Mouse (Mus musculus) forebrain, embryonic 16.5 days (tissue): Measurements from ENCODE around the gene Ggta1. TPM values are rescaled to one million over a fixed set of nuclear protein-coding genes. Genes with fewer than 3 reads are reported as not detected.

ENCODE experiments used
- ATAC-seq: fragments of 200-750 bp; cut with Nextera tagmentation; 2 replicates; pipeline ENCODE4 v1.8.0; 2017; ENCODE audit warnings: mild to moderate bottlenecking, moderate library complexity
- H3K27ac ChIP-seq: fragments of 300-500 bp; sonication (generic); 2 replicates; pipeline ENCODE4 v1.5.1; 2014; ENCODE audit warnings: low read length, control low read depth
- H3K27me3 ChIP-seq: fragments of 300-500 bp; sonication (generic); replicated peaks from 2 replicates; pipeline ENCODE4 v1.6.1; 2014; ENCODE audit warnings: low read length; ENCODE audit not compliant: control insufficient read depth, insufficient read depth
- H3K36me3 ChIP-seq: fragments of 300-500 bp; sonication (generic); 2 replicates; pipeline ENCODE4 v1.6.1; 2014; ENCODE audit not compliant: control insufficient read depth, insufficient read depth
- H3K4me1 ChIP-seq: fragments of 300-500 bp; sonication (generic); replicated peaks from 2 replicates; pipeline ENCODE4 v1.6.1; 2014; ENCODE audit warnings: low read length; ENCODE audit not compliant: control insufficient read depth, insufficient read depth
- H3K4me2 ChIP-seq: fragments of 300-500 bp; sonication (generic); 2 replicates; pipeline ENCODE4 v1.6.1; 2014; ENCODE audit warnings: mild to moderate bottlenecking, low read length, control low read depth
- H3K4me3 ChIP-seq: fragments of 300-500 bp; sonication (generic); replicated peaks from 2 replicates; pipeline ENCODE4 v1.5.1; 2014; ENCODE audit warnings: mild to moderate bottlenecking, low read length, control low read depth
- H3K9ac ChIP-seq: fragments of 300-500 bp; sonication (generic); replicated peaks from 2 replicates; pipeline ENCODE4 v1.6.1; 2014; ENCODE audit warnings: low read depth, low read length, control low read depth
- H3K9me3 ChIP-seq: fragments of 300-500 bp; sonication (generic); 2 replicates; pipeline ENCODE4 v1.6.1; 2016; ENCODE audit warnings: low read length; ENCODE audit not compliant: control insufficient read depth
- WGBS: fragments of 180-500 bp; shearing (Covaris S2); extraction: QIAGEN DNeasy Blood & Tissue Kit; methylation state at CpG from one replicate; pipeline ENCODE4 v1.1.7; 2014; 5-methylcytosine and 5-hydroxymethylcytosine counted together
- polyA plus RNA-seq: library from polyadenylated mRNA; unstranded; fragments of >200 nt; fragmentation: Nextera tagmentation; extraction: Ambion mirVana; gene quantifications from 2 replicates; pipeline ENCODE4 v1.2.1, GENCODE M21; 2015

Gene Ggta1
- polyA plus RNA-seq, 1 experiment from 2014 or later, result 4.1 TPM

- no peak overlapping the region for H3K27ac ChIP-seq
- no peak overlapping the region for H3K9ac ChIP-seq
- no peaks in the 10 kb centered on the region for H3K27me3 ChIP-seq
- 66% methylated on average over 9 of the region's 9 CpGs for WGBS
- no peaks in the 10 kb centered on the region for H3K36me3 ChIP-seq
- no peak overlapping the region for H3K4me3 ChIP-seq
- H3K4me1 ChIP-seq, result no peaks in the 10 kb centered on the region
- H3K9me3 ChIP-seq, result no peaks in the 10 kb centered on the region
- ATAC-seq, result no peak
- H3K4me2 ChIP-seq, result no peak overlapping the region
These were observed 77.6 kb downstream of the Ggta1 start for GRCm38 (mm10) chr2:35385441-35385871.

DNA sequence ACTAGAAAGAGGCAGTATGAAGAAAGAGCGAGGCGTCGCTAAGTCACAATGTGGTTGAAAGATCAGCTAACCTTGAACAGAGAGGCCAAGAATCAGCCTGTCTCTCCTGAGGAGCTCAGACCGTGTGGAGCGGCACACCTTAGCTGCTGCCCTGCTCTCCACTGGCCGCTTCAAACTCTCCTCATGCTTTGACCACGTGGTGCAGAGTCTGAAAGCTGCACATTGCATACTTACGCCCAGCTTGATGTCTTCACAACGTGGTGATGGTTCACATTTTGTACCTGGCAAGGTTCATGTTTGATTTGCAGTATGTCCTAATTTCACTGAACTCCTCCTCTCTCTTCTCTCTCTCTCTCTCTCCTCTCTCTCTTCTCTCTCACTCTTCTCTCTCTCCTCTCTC, 83.7 kb downstream of the Ggta1 start:
- 70% methylated on average over 9 of the region's 9 CpGs for WGBS
- Histone ChIP-seq H3K4me2 (no peak overlapping the region), H3K4me1 (no peaks in the 10 kb centered on the region), H3K27ac (no peak overlapping the region), H3K27me3 (no peaks in the 10 kb centered on the region), H3K9ac (no peak overlapping the region), H3K36me3 (no peaks in the 10 kb centered on the region), H3K9me3 (no peaks in the 10 kb centered on the region), H3K4me3 (no peak overlapping the region)
- ATAC-seq, result no peak

GRCm38 (mm10) chr2:35377600-35377999, 85.4 kb downstream of the Ggta1 start:
- Histone ChIP-seq H3K9ac (no peak overlapping the region), H3K36me3 (no peaks in the 10 kb centered on the region), H3K4me1 (no peaks in the 10 kb centered on the region), H3K27me3 (no peaks in the 10 kb centered on the region), H3K9me3 (no peaks in the 10 kb centered on the region), H3K27ac (no peak overlapping the region), H3K4me3 (no peak overlapping the region), H3K4me2 (no peak overlapping the region)
- no peak for ATAC-seq
- WGBS, result 88% methylated on average over 6 of the region's 6 CpGs

DNA sequence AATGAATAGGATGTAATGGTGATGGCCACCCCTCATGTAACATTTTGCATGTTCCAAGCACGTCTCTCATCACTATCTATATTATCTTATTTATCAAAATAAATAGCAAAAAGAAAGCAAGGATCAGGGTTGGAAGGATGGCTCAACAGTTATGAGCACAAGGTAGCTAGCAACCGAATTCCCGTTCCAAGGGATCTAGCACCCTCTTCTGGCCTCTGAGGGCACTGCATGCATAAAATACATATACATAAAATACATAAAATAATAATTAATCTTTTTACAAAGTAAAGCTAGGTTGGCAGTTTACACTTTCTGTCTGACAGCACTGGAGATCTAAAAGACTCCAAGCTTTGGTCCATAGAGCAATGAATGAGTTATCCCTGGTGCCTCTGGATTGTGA, 90.0 kb downstream of the Ggta1 start:
- Histone ChIP-seq H3K36me3 (no peaks in the 10 kb centered on the region), H3K4me2 (no peak overlapping the region), H3K27me3 (no peaks in the 10 kb centered on the region), H3K9ac (no peak overlapping the region), H3K27ac (no peak overlapping the region), H3K4me3 (no peak overlapping the region), H3K9me3 (no peaks in the 10 kb centered on the region), H3K4me1 (no peaks in the 10 kb centered on the region)
- no peak for ATAC-seq
- WGBS, result 13% methylated on average over 3 of the region's 3 CpGs

GRCm38 (mm10) chr2:35370686-35371085, 92.3 kb downstream of the Ggta1 start:
- H3K27ac ChIP-seq, result no peak overlapping the region
- H3K9ac ChIP-seq, result no peak overlapping the region
- no peaks in the 10 kb centered on the region for H3K36me3 ChIP-seq
- no peaks in the 10 kb centered on the region for H3K4me1 ChIP-seq
- no peak overlapping the region for H3K4me3 ChIP-seq
- ATAC-seq, result no peak
- H3K4me2 ChIP-seq, result no peak overlapping the region
- no peaks in the 10 kb centered on the region for H3K9me3 ChIP-seq
- H3K27me3 ChIP-seq, result no peaks in the 10 kb centered on the region

DNA sequence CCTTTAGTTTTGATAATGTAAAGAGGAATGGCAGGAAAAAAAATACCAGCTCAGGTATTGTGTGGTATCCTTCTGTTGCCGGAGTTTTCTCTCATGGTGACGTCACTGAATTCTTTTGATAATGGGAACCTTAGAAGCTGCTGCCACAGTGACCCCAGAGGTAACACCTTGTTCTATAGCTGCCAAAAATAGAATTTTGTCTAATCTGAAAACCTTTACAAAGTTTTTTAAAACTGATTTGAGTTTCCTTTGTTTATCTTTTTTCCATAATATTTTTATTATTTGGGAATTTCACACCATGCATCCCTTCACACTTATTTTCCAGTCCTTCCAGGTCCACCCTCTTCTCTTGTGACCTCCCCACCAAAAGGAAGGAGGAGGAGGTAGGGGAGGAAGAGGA, 95.4 kb downstream of the Ggta1 start, which contains the start of gene 4930568D16Rik:
TSS of gene 4930568D16Rik (minus strand) at position 101 of the 400 bp plus-strand sequence.
- no peaks in the 10 kb centered on the region for H3K4me1 ChIP-seq
- H3K36me3 ChIP-seq, result no peaks in the 10 kb centered on the region
- H3K9ac ChIP-seq, result no peak within 1 kb of the TSS
- WGBS, result 78% methylated on average over 2 of the region's 2 CpGs
- peaks cover 3% of the 10 kb centered on the region; the same call in 1 of the 2 replicates for H3K9me3 ChIP-seq
- no peaks in the 10 kb centered on the region for H3K27me3 ChIP-seq
- ATAC-seq, result no peak
- no peak within 1 kb of the TSS for H3K4me2 ChIP-seq
- no peak within 1 kb of the TSS for H3K4me3 ChIP-seq
- no peak within 1 kb of the TSS for H3K27ac ChIP-seq

Other genes starting within 250 kb of the Ggta1 start
- 16.7 and 22.3 TPM in 2 replicates for gene Gsn, start 206.9 kb downstream of the Ggta1 start, polyA plus RNA-seq
- gene Stom, start 126.3 kb downstream of the Ggta1 start, polyA plus RNA-seq, result 10.8 and 11.1 TPM in 2 replicates
- not detected in 2 replicates for gene 4930568D16Rik, start 95.5 kb downstream of the Ggta1 start, polyA plus RNA-seq
- not detected in 2 replicates for gene 4930402F06Rik, start 66.1 kb downstream of the Ggta1 start, polyA plus RNA-seq
- gene Dab2ip, start 95.0 kb upstream of the Ggta1 start, polyA plus RNA-seq, result 39.3 and 42.8 TPM in 2 replicates